Mouse (Mus musculus) hindbrain, postnatal 0 days (tissue): Measurements from ENCODE around the gene St6gal1. TPM values are rescaled to one million over a fixed set of nuclear protein-coding genes. Genes with fewer than 3 reads are reported as not detected.

Experiments
- ATAC-seq: fragments of 200-750 bp; cut with Nextera tagmentation; 2 replicates; pipeline ENCODE4 v1.8.0; 2017; ENCODE audit warnings: mild to moderate bottlenecking, moderate TSS enrichment, moderate library complexity
- DNase-seq: peaks from one replicate; pipeline ENCODE4 v3.0.0-alpha.2; 2015; ENCODE audit warnings: low spot score
- H3K27ac ChIP-seq: fragments of 300-500 bp; sonication (generic); 2 replicates; pipeline ENCODE4 v1.5.1; 2014; ENCODE audit warnings: mild to moderate bottlenecking
- H3K27me3 ChIP-seq: fragments of 300-500 bp; sonication (generic); 2 replicates; pipeline ENCODE4 v1.6.1; 2014; ENCODE audit warnings: low read length, mixed read lengths; ENCODE audit not compliant: insufficient read depth
- H3K36me3 ChIP-seq: fragments of 300-500 bp; sonication (generic); 2 replicates; pipeline ENCODE4 v1.6.1; 2014; ENCODE audit warnings: low read length, mixed read lengths; ENCODE audit not compliant: insufficient read depth
- H3K4me1 ChIP-seq: fragments of 300-500 bp; sonication (generic); 2 replicates; pipeline ENCODE4 v1.6.1; 2014; ENCODE audit warnings: antibody characterized with exemption, low read length, mixed read lengths; ENCODE audit not compliant: insufficient read depth
- H3K4me2 ChIP-seq: fragments of 300-500 bp; sonication (generic); 2 replicates; pipeline ENCODE4 v1.6.1; 2014; ENCODE audit warnings: low read depth, mild to moderate bottlenecking, low read length, moderate library complexity, mixed read lengths
- H3K4me3 ChIP-seq: fragments of 300-500 bp; sonication (generic); 2 replicates; pipeline ENCODE4 v1.5.1; 2014; ENCODE audit warnings: low read length
- H3K9ac ChIP-seq: fragments of 300-500 bp; sonication (generic); replicated peaks from 2 replicates; pipeline ENCODE4 v1.6.1; 2014; ENCODE audit warnings: mild to moderate bottlenecking, low read length, moderate library complexity, mixed read lengths
- H3K9me3 ChIP-seq: fragments of 300-500 bp; sonication (generic); 2 replicates; pipeline ENCODE4 v1.6.1; 2016; ENCODE audit warnings: low read length, mixed read lengths
- CTCF ChIP-seq: IDR thresholded peaks from 2 replicates; pipeline ENCODE4 v1.5.1; 2016; ENCODE audit warnings: antibody characterized with exemption, control low read depth, low read depth
- WGBS: fragments of 180-500 bp; shearing (Covaris S2); extraction: QIAGEN DNeasy Blood & Tissue Kit; methylation state at CpG from one replicate; pipeline ENCODE4 v1.1.7; 2014; 5-methylcytosine and 5-hydroxymethylcytosine counted together
- polyA plus RNA-seq: library from polyadenylated mRNA; unstranded; fragments of >200 nt; fragmentation: Nextera tagmentation; extraction: Ambion mirVana; gene quantifications from 2 replicates; pipeline ENCODE4 v1.2.1, GENCODE M21; 2015
- total RNA-seq: library from RNA; depleted of rRNA; stranded (reverse); fragments of >200 nt; gene quantifications from 2 replicates; pipeline ENCODE4 v1.2.3, GENCODE M21; 2014

Gene St6gal1
- total and polyA plus RNA-seq, 2 experiments from 2014 or later: 10.4 to 23.9 TPM

DNA sequence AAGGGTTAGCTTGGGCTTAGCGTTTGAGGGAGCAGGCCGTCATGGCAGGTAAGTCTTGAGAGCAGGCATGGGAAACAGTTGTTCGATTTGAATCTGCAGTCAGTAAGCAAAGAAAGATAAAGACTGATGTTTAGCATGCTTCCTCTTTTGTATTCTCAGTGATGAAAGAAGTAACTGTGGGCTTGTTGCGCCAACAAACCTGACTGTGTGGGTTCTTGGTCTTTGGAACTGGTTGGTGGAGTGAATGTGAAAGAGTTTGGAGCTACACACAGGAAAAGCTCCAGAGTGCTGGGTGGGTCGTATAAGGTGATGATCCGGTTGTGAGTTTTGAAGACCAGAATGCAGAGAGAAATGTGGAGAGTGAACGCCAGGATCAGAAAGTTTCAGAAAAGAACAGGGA lies 28.9 kb upstream of the St6gal1 start:
- DNase-seq: no peak

DNA sequence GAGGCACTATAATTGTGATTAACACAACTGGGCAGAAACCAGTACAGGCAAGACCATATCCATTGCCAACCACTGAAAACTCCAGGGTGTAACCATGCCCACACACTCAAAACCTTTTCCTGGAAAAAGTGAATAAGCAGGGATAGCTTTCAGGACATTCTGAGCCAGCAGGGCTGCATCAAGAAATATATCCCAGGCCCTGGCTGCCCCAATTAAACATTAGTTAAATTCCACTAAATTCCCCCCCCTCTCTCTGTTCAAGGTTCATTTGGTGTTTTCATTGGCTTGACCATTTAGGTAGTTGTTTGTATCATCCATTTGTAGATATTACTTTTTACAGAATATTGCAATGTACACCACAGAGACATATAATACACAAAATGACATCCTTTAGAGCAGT lies 28.2 kb upstream of the St6gal1 start:
- H3K36me3 ChIP-seq: no peaks in the 10 kb centered on the region
- no peak for ATAC-seq
- no peaks in the 10 kb centered on the region for H3K27me3 ChIP-seq
- no peaks in the 10 kb centered on the region for H3K4me1 ChIP-seq
- no peak overlapping the region for H3K9ac ChIP-seq
- DNase-seq: no peak
- H3K4me2 ChIP-seq: no peak overlapping the region
- no peaks in the 10 kb centered on the region for H3K9me3 ChIP-seq
- no peak overlapping the region for H3K4me3 ChIP-seq
- no peak for TF ChIP-seq CTCF
- H3K27ac ChIP-seq: no peak overlapping the region

More for the DNA sequence above, 28.9 kb upstream of the St6gal1 start:
- TF ChIP-seq CTCF: no peak
- Histone ChIP-seq H3K4me1 (no peaks in the 10 kb centered on the region), H3K27me3 (no peaks in the 10 kb centered on the region), H3K4me3 (no peak overlapping the region), H3K9ac (no peak overlapping the region), H3K27ac (no peak overlapping the region), H3K4me2 (no peak overlapping the region), H3K36me3 (no peaks in the 10 kb centered on the region), H3K9me3 (no peaks in the 10 kb centered on the region)
- WGBS: 87% methylated on average over 7 of the region's 7 CpGs
- ATAC-seq: no peak

DNA sequence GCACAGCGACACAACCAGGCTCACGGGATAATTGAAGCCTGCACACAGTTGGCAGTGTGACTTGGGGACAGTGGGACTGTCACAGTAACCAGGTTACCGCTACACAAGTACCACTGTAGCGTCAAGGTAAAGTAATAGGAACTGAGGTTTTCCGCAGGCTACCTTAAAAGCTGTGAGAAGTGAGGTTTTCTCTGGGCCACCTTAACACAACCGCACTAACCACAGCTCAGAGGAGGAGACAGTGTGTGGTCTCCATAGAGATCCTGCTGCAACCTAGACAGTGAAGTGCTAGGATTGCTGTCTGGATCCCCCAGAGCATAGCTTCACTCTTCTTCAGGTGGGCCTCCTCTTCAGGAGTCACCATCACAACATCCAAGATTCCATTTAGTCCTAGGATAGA lies 27.7 kb upstream of the St6gal1 start:
- Histone ChIP-seq H3K9me3 (no peaks in the 10 kb centered on the region), H3K36me3 (no peaks in the 10 kb centered on the region), H3K27me3 (no peaks in the 10 kb centered on the region), H3K4me3 (no peak overlapping the region), H3K9ac (no peak overlapping the region), H3K4me1 (no peaks in the 10 kb centered on the region), H3K4me2 (no peak overlapping the region), H3K27ac (no peak overlapping the region)
- WGBS: 87% methylated on average over 6 of the region's 6 CpGs
- TF ChIP-seq CTCF: no peak
- DNase-seq (no peak), ATAC-seq (no peak)

DNA sequence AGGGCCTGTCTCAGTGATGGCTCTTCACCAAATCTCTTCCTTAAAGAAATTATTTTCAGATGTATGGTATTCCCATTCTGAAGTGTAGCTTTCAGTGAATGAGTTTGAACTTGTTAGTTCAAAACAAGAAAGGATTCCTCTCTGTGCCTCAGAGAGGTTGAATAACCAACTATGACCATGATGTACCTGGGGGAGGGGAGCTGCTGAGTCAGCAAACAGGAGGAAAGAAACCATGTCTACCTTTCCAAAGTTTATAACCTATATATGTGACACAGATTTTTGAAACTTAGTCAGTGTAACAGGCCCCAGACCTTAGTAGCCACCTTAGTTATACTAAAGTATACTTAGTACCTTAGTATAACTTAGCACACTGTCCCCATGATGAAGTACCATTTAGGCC lies 23.0 kb upstream of the St6gal1 start:
- no peak for ATAC-seq
- Histone ChIP-seq H3K9me3 (no peaks in the 10 kb centered on the region), H3K36me3 (no peaks in the 10 kb centered on the region), H3K4me3 (no peak overlapping the region), H3K4me1 (no peaks in the 10 kb centered on the region), H3K27me3 (no peaks in the 10 kb centered on the region), H3K27ac (no peak overlapping the region), H3K9ac (no peak overlapping the region), H3K4me2 (no peak overlapping the region)
- DNase-seq: no peak
- no peak for TF ChIP-seq CTCF

DNA sequence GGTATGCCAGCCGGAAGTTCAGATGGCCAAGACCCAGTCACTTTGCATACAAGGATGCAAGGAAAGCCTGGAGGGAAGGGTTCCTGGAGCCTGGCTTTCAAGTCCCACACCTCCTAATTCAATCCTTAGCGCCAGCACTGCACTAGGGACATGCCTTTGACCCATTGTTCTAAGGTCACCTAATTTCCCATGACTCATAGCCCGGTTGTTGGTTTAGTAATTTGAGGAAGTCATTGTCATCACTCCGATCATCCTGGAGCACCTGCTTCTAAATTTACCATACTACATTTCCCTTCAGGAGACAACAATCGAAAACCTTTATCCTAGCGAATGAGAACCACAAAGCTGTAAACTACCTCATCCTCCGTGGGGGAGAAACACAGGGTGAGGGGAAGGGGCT lies 10.2 kb upstream of the St6gal1 start:
- ATAC-seq: no peak
- WGBS: 82% methylated on average over 7 of the region's 7 CpGs

DNA sequence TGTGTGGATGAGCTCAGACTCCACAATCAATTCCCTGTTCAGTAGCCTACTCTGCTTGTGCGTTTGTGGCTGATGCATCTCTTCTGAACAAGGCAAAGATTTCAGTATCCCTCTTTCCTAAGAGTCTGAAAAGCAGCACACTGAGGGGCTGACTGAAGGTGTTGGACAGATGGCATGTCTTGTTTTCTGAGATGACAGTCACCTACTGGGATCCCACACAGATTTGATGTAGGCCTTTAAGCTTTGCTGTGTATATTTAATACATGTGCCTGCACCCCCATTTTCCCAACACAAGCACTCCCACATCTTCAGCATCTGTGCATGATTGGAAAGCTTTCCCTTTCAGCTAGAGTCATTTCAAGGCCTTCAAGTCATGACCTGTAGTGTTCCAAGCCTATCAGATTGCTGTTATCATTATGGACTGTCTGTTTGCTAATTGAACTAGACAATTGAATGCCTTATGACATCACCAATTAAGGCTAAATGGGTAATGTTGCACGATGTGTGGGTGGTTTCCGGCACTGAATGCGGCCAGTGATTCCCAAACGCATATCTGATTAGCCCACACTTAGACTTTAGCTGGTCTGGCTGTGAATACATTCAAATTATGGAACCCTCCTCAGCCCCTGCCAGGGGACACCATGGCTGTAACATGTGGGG lies 9.2 kb upstream of the St6gal1 start:
- no peak for ATAC-seq
- Histone ChIP-seq H3K4me2 (no peak overlapping the region), H3K4me1 (no peaks in the 10 kb centered on the region), H3K27me3 (no peaks in the 10 kb centered on the region), H3K9ac (no peak overlapping the region), H3K27ac (no peak overlapping the region), H3K4me3 (no peak overlapping the region), H3K36me3 (no peaks in the 10 kb centered on the region), H3K9me3 (no peaks in the 10 kb centered on the region)
- TF ChIP-seq CTCF: no peak
- 84% methylated on average over 5 of the region's 5 CpGs for WGBS
- no peak for DNase-seq

More for the DNA sequence above, 10.2 kb upstream of the St6gal1 start:
- H3K9ac ChIP-seq: no peak overlapping the region
- no peaks in the 10 kb centered on the region for H3K9me3 ChIP-seq
- no peak for DNase-seq
- no peak for TF ChIP-seq CTCF
- H3K27me3 ChIP-seq: no peaks in the 10 kb centered on the region
- H3K36me3 ChIP-seq: no peaks in the 10 kb centered on the region
- no peak overlapping the region for H3K4me2 ChIP-seq
- H3K27ac ChIP-seq: no peak overlapping the region
- H3K4me3 ChIP-seq: no peak overlapping the region
- no peaks in the 10 kb centered on the region for H3K4me1 ChIP-seq

DNA sequence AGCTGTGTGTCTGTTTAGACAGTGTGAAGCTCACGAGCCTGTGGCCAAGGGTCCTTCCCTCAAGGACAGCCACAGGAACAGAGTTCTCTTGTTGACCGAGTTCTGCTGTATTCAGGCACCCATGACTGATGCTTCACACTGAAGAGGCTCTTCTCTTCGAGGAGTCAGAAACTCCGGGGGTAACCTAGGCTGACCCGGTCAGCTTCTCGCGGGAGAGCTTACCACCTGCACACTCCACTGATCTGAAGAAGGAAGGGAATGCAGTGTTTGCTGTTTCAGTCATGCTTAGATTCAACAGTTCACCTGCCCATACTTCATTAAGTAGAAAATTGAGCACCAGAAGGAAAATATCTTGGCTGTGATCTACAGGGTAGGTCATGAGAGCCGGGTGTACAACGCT lies 8.2 kb upstream of the St6gal1 start:
- no peaks in the 10 kb centered on the region for H3K9me3 ChIP-seq
- no peak for TF ChIP-seq CTCF

More for the DNA sequence above, 8.2 kb upstream of the St6gal1 start:
- H3K9ac ChIP-seq: no peak overlapping the region
- H3K4me3 ChIP-seq: no peak overlapping the region
- H3K4me2 ChIP-seq: no peak overlapping the region
- H3K4me1 ChIP-seq: no peaks in the 10 kb centered on the region
- H3K36me3 ChIP-seq: no peaks in the 10 kb centered on the region
- 83% methylated on average over 9 of the region's 9 CpGs for WGBS
- DNase-seq (no peak), ATAC-seq (no peak)
- H3K27me3 ChIP-seq: no peaks in the 10 kb centered on the region
- no peak overlapping the region for H3K27ac ChIP-seq
